Mouse (Mus musculus) megakaryocyte, embryonic 14.5 days (primary cell): ENCODE measurements around the gene Cyp2d10.
"Not testable (repeated sequence)": the region's sequence is repeated elsewhere in the genome, so short reads cannot be mapped to it uniquely, and the experiment has no call there.

ENCODE experiments used
- FLI1 ChIP-seq: IDR thresholded peaks from 2 replicates; pipeline ENCODE4 v1.6.1; 2012; ENCODE audit warnings: low read length, inconsistent platforms, mixed read lengths
- GATA1 ChIP-seq: IDR thresholded peaks from 3 replicates; pipeline ENCODE4 v1.6.1; 2012; ENCODE audit warnings: mixed read lengths, low read length, inconsistent platforms, borderline replicate concordance

DNA sequence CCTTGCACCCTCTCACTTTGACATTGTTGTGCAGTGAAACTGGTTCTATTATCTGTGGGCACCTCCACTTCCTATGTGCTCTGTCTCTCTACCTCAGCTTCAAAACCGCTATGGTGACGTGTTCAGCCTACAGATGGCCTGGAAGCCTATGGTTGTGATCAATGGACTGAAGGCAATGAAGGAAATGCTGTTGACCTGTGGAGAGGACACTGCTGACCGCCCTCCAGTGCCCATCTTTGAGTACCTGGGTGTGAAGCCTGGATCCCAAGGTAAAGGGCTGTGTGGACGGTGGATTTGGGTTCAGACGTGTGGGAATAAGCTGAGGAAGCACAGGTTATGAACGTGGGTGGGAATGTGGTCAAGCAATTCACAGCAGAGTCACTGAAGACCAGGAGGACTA, 46.5 kb upstream of the Cyp2d10 start:
- not testable (repeated sequence) for TF ChIP-seq GATA1, FLI1
